Mouse (Mus musculus) kidney, embryonic 15.5 days (tissue): Measurements from ENCODE around the gene Piezo1. TPM values are rescaled to one million over a fixed set of nuclear protein-coding genes. Genes with fewer than 3 reads are reported as not detected.

Source experiments
- ATAC-seq: fragments of 200-750 bp; cut with Nextera tagmentation; replicated peaks from 2 replicates; pipeline ENCODE4 v1.8.0; 2017; ENCODE audit warnings: moderate TSS enrichment; ENCODE audit not compliant: low FRiP score
- H3K27ac ChIP-seq: fragments of 300-500 bp; sonication (generic); 2 replicates; pipeline ENCODE4 v1.5.1; 2015; ENCODE audit warnings: mild to moderate bottlenecking, inconsistent platforms
- H3K27me3 ChIP-seq: fragments of 300-500 bp; sonication (generic); 2 replicates; pipeline ENCODE4 v1.6.1; 2015; ENCODE audit warnings: inconsistent platforms
- H3K36me3 ChIP-seq: fragments of 300-500 bp; sonication (generic); 2 replicates; pipeline ENCODE4 v1.6.1; 2015; ENCODE audit warnings: inconsistent platforms
- H3K4me1 ChIP-seq: fragments of 300-500 bp; sonication (generic); 2 replicates; pipeline ENCODE4 v1.6.1; 2015; ENCODE audit warnings: inconsistent platforms
- H3K4me2 ChIP-seq: fragments of 300-500 bp; sonication (generic); 2 replicates; pipeline ENCODE4 v1.6.1; 2015; ENCODE audit warnings: moderate library complexity, mild to moderate bottlenecking, inconsistent platforms
- H3K4me3 ChIP-seq: fragments of 300-500 bp; sonication (generic); replicated peaks from 2 replicates; pipeline ENCODE4 v1.5.1; 2015; ENCODE audit warnings: mild to moderate bottlenecking, inconsistent platforms
- H3K9ac ChIP-seq: fragments of 300-500 bp; sonication (generic); 2 replicates; pipeline ENCODE4 v1.6.1; 2015; ENCODE audit warnings: mild to moderate bottlenecking, inconsistent platforms
- H3K9me3 ChIP-seq: fragments of 300-500 bp; sonication (generic); replicated peaks from 2 replicates; pipeline ENCODE4 v1.6.1; 2016; ENCODE audit warnings: inconsistent platforms
- WGBS: fragments of 180-500 bp; shearing (Covaris S2); methylation state at CpG from one replicate; pipeline ENCODE4 v1.1.7; 2015; ENCODE audit warnings: mixed read lengths; 5-methylcytosine and 5-hydroxymethylcytosine counted together
- polyA plus RNA-seq: library from polyadenylated mRNA; unstranded; fragments of >200 nt; fragmentation: Nextera tagmentation; extraction: Ambion mirVana; gene quantifications from 2 replicates; pipeline ENCODE4 v1.2.1, GENCODE M21; 2015

Piezo1 gene
- polyA plus RNA-seq: 13.2 and 17.8 TPM in 2 replicates

- H3K9ac ChIP-seq: peak within 1 kb of the TSS; percentile 69
- H3K36me3 ChIP-seq: no peaks in the 10 kb centered on the region
- no peaks in the 10 kb centered on the region for H3K27me3 ChIP-seq
- WGBS: 10% methylated on average over 55 of the region's 56 CpGs
- peak; percentile 63 for ATAC-seq
- peak within 1 kb of the TSS; percentile 64 for H3K4me3 ChIP-seq
- H3K27ac ChIP-seq: peak within 1 kb of the TSS; percentile 89
- peak within 1 kb of the TSS; percentile 84 for H3K4me2 ChIP-seq
- peaks cover 58% of the 10 kb centered on the region for H3K4me1 ChIP-seq
- no peaks in the 10 kb centered on the region for H3K9me3 ChIP-seq
Measured at GRCm38 (mm10) chr8:122551265-122552051, at the start of gene Piezo1. Gene Piezo1 (minus strand): TSS chr8:122551329.

- H3K4me3 ChIP-seq: no peak overlapping the region
- WGBS: 85% methylated on average over 9 of the region's 9 CpGs
- no peak overlapping the region for H3K4me2 ChIP-seq
- no peaks in the 10 kb centered on the region for H3K9me3 ChIP-seq
- H3K27ac ChIP-seq: no peak overlapping the region
- no peak for ATAC-seq
- peaks cover 28% of the 10 kb centered on the region for H3K36me3 ChIP-seq
- H3K27me3 ChIP-seq: no peaks in the 10 kb centered on the region
- no peak overlapping the region for H3K9ac ChIP-seq
- H3K4me1 ChIP-seq: 0 out of 2 replicates have a peak, but pooled peaks cover 3% of the 10 kb centered on the region
Measured at GRCm38 (mm10) chr8:122600666-122601065, 49.5 kb upstream of the Piezo1 start.

GRCm38 (mm10) chr8:122596031-122596430 is 44.9 kb upstream of the Piezo1 start:
- H3K4me3 ChIP-seq: no peak overlapping the region
- no peaks in the 10 kb centered on the region for H3K9me3 ChIP-seq
- H3K9ac ChIP-seq: no peak overlapping the region
- H3K4me2 ChIP-seq: no peak overlapping the region
- H3K4me1 ChIP-seq: peaks cover 4% of the 10 kb centered on the region; the same call in 1 of the 2 replicates
- H3K36me3 ChIP-seq: peaks cover 25% of the 10 kb centered on the region
- 56% methylated on average over 4 of the region's 4 CpGs for WGBS
- no peak overlapping the region for H3K27ac ChIP-seq
- no peaks in the 10 kb centered on the region for H3K27me3 ChIP-seq
- ATAC-seq: no peak

GRCm38 (mm10) chr8:122593783-122594507 is 42.8 kb upstream of the Piezo1 start:
- H3K9ac ChIP-seq: no peak overlapping the region
- H3K4me1 ChIP-seq: peaks cover 4% of the 10 kb centered on the region; the same call in 1 of the 2 replicates
- H3K4me3 ChIP-seq: no peak overlapping the region
- no peaks in the 10 kb centered on the region for H3K27me3 ChIP-seq
- no peaks in the 10 kb centered on the region for H3K9me3 ChIP-seq
- no peak overlapping the region for H3K27ac ChIP-seq
- no peak for ATAC-seq
- 78% methylated on average over 19 of the region's 19 CpGs for WGBS
- H3K36me3 ChIP-seq: peaks cover 18% of the 10 kb centered on the region
- H3K4me2 ChIP-seq: no peak overlapping the region

GRCm38 (mm10) chr8:122593240-122593639 is 42.1 kb upstream of the Piezo1 start:
- Histone ChIP-seq H3K9ac (no peak overlapping the region), H3K4me1 (peaks cover 4% of the 10 kb centered on the region; the same call in 1 of the 2 replicates), H3K4me3 (no peak overlapping the region), H3K27ac (no peak overlapping the region), H3K36me3 (peaks cover 12% of the 10 kb centered on the region), H3K9me3 (no peaks in the 10 kb centered on the region), H3K4me2 (no peak overlapping the region), H3K27me3 (no peaks in the 10 kb centered on the region)
- 53% methylated on average over 12 of the region's 12 CpGs for WGBS
- no peak for ATAC-seq

GRCm38 (mm10) chr8:122586749-122587148 is 35.6 kb upstream of the Piezo1 start:
- Histone ChIP-seq H3K36me3 (no peaks in the 10 kb centered on the region), H3K4me3 (no peak overlapping the region), H3K9ac (no peak overlapping the region), H3K9me3 (no peaks in the 10 kb centered on the region), H3K4me2 (no peak overlapping the region), H3K27ac (no peak overlapping the region), H3K4me1 (peaks cover 28% of the 10 kb centered on the region), H3K27me3 (no peaks in the 10 kb centered on the region)
- ATAC-seq: no peak
- 81% methylated on average over 10 of the region's 10 CpGs for WGBS

- H3K36me3 ChIP-seq: no peaks in the 10 kb centered on the region
- no peak overlapping the region for H3K4me3 ChIP-seq
- WGBS: 53% methylated on average over 7 of the region's 7 CpGs
- H3K27ac ChIP-seq: no peak overlapping the region
- no peak overlapping the region for H3K9ac ChIP-seq
- ATAC-seq: no peak
- peaks cover 28% of the 10 kb centered on the region for H3K4me1 ChIP-seq
- no peaks in the 10 kb centered on the region for H3K27me3 ChIP-seq
- H3K9me3 ChIP-seq: no peaks in the 10 kb centered on the region
- H3K4me2 ChIP-seq: no peak overlapping the region
Measured at GRCm38 (mm10) chr8:122586171-122586570, 35.0 kb upstream of the Piezo1 start.

GRCm38 (mm10) chr8:122585411-122585891 is 34.3 kb upstream of the Piezo1 start:
- ATAC-seq: no peak; the same call in 1 of the 2 replicates
- Histone ChIP-seq H3K27me3 (no peaks in the 10 kb centered on the region), H3K4me2 (no peak overlapping the region), H3K27ac (no peak overlapping the region), H3K9me3 (no peaks in the 10 kb centered on the region), H3K4me3 (no peak overlapping the region), H3K4me1 (peaks cover 31% of the 10 kb centered on the region), H3K36me3 (no peaks in the 10 kb centered on the region), H3K9ac (no peak overlapping the region)
- 33% methylated on average over 14 of the region's 14 CpGs for WGBS

- H3K9me3 ChIP-seq: no peaks in the 10 kb centered on the region
- H3K36me3 ChIP-seq: no peaks in the 10 kb centered on the region
- H3K4me1 ChIP-seq: peaks cover 35% of the 10 kb centered on the region
- no peak overlapping the region for H3K9ac ChIP-seq
- 83% methylated on average over 9 of the region's 9 CpGs for WGBS
- H3K4me3 ChIP-seq: no peak overlapping the region
- no peak overlapping the region for H3K4me2 ChIP-seq
- ATAC-seq: no peak
- no peaks in the 10 kb centered on the region for H3K27me3 ChIP-seq
- no peak overlapping the region for H3K27ac ChIP-seq
Measured at GRCm38 (mm10) chr8:122584981-122585380, 33.9 kb upstream of the Piezo1 start.

GRCm38 (mm10) chr8:122580926-122581325 is 29.8 kb upstream of the Piezo1 start:
- no peak overlapping the region for H3K9ac ChIP-seq
- ATAC-seq: no peak
- H3K4me1 ChIP-seq: peaks cover 60% of the 10 kb centered on the region
- H3K27me3 ChIP-seq: no peaks in the 10 kb centered on the region
- no peaks in the 10 kb centered on the region for H3K36me3 ChIP-seq
- 51% methylated on average over 15 of the region's 15 CpGs for WGBS
- H3K27ac ChIP-seq: no peak overlapping the region
- no peaks in the 10 kb centered on the region for H3K9me3 ChIP-seq
- no peak overlapping the region for H3K4me2 ChIP-seq
- no peak overlapping the region for H3K4me3 ChIP-seq

GRCm38 (mm10) chr8:122579196-122579595 is 28.1 kb upstream of the Piezo1 start:
- H3K27ac ChIP-seq: peak overlapping the region; percentile 32
- H3K36me3 ChIP-seq: peaks cover 4% of the 10 kb centered on the region
- H3K4me1 ChIP-seq: peaks cover 65% of the 10 kb centered on the region
- no peaks in the 10 kb centered on the region for H3K27me3 ChIP-seq
- H3K9me3 ChIP-seq: no peaks in the 10 kb centered on the region
- H3K4me2 ChIP-seq: 0 out of 2 replicates have a peak overlapping the region, but pooled peaks have one; percentile 7
- no peak for ATAC-seq
- 26% methylated on average over 7 of the region's 7 CpGs for WGBS
- no peak overlapping the region for H3K4me3 ChIP-seq
- no peak overlapping the region for H3K9ac ChIP-seq

- Histone ChIP-seq H3K27me3 (no peaks in the 10 kb centered on the region), H3K9me3 (no peaks in the 10 kb centered on the region), H3K4me1 (peaks cover 69% of the 10 kb centered on the region), H3K4me2 (peak overlapping the region; percentile 89), H3K9ac (0 out of 2 replicates have a peak overlapping the region, but pooled peaks have one; percentile 73), H3K36me3 (peaks cover 24% of the 10 kb centered on the region), H3K27ac (peak overlapping the region; percentile 87), H3K4me3 (peak overlapping the region; percentile 83)
- ATAC-seq: peak; percentile 45
- WGBS: 23% methylated on average over 10 of the region's 10 CpGs
Measured at GRCm38 (mm10) chr8:122577116-122577515, 26.0 kb upstream of the Piezo1 start.
